Mouse (Mus musculus) C2C12 (cell line): Measurements from ENCODE around the gene Etl4.

Experiments
- CTCF ChIP-seq: IDR thresholded peaks from one replicate; pipeline ENCODE4 v1.5.1; 2011; ENCODE audit not compliant: control insufficient read depth, insufficient read depth, insufficient read length
- FOSL1 ChIP-seq: IDR thresholded peaks from one replicate; pipeline ENCODE4 v1.8.0; 2011; ENCODE audit warnings: mild to moderate bottlenecking, low read length; ENCODE audit not compliant: poor library complexity, insufficient read depth, severe bottlenecking
- MAX ChIP-seq: IDR thresholded peaks from one replicate; pipeline ENCODE4 v1.6.1; 2011; ENCODE audit warnings: mild to moderate bottlenecking, control low read depth

- TF ChIP-seq FOSL1 (no peak), CTCF (no peak), MAX (no peak)
Observed at GRCm38 (mm10) chr2:20749687-20750086, 840.1 kb downstream of the Etl4 start.
